ENCODE assay signal across 19 mouse cellular contexts in genomic region chr7:139214160-139214559, GRCm38 (mm10). TPM values are rescaled to one million over a fixed set of nuclear protein-coding genes. Genes with fewer than 3 reads are reported as not detected.
DNase-seq lines count a peak whose midpoint lies in the region; ATAC-seq and TF ChIP-seq lines count a peak whose summit lies in the region.
"Had no signal": no experiment of that assay in that cellular context is flagged by ENCODE, and none has a peak within 500 bp of the region (broad histone marks: within the 10 kb centered on the region; RNA-seq: fewer than 3 reads in every experiment).

No protein-coding gene starts in this region.

- intact Hi-C loops in gastrocnemius, adult 2 months (cut with DNase I) = loop anchor here (10.0 kb wide), 1 partner anchor 351 kb away; no protein-coding TSS in a partner anchor

- no peak for DNase-seq in gastrocnemius, adult 2 months
- DNase-seq in gastrocnemius, postnatal 4 days (ENCODE audit: low spot score in 2 of 2) = no peak
- peak; percentile 1 for DNase-seq in intestine, embryonic 14.5 days (ENCODE audit: low spot score)
- DNase-seq in neural tube, embryonic 10.5 days (ENCODE audit: extremely low spot score, low spot score) = no peak
- peak; percentile 25 for DNase-seq in testis, postnatal 10 days (ENCODE audit: low spot score)
- DNase-seq: adrenal gland, postnatal 25 days; B cell, adult 2 months; cerebellum, adult 18-20 months had no signal

- ATAC-seq in intestine, embryonic 14.5 days (replicated peaks; ENCODE audit: low FRiP score, low TSS enrichment, low read depth) = no peak
- no peak for ATAC-seq in intestine, embryonic 15.5 days
- no peak for ATAC-seq in neural tube, embryonic 13.5 days (ENCODE audit: low read depth)

- H3K4me1 ChIP-seq in intestine, embryonic 14.5 days (replicated peaks; ENCODE audit: control insufficient read depth, insufficient read depth, low read length) = peaks cover 10% of the 10 kb centered on the region
- H3K4me1 ChIP-seq in intestine, embryonic 15.5 days (replicated peaks) = peaks cover 9% of the 10 kb centered on the region; the same call in 1 of the 2 replicates
- H3K4me1 ChIP-seq in neural tube, embryonic 13.5 days (replicated peaks) = peaks cover 14% of the 10 kb centered on the region

- H3K27ac ChIP-seq in gastrocnemius, adult 2 months = peak overlapping the region; percentile 93; the same call in 1 of the 2 replicates
- no peak overlapping the region for H3K27ac ChIP-seq in intestine, embryonic 14.5 days (ENCODE audit: low read depth)
- no peak overlapping the region for H3K27ac ChIP-seq in intestine, embryonic 15.5 days
- H3K27ac ChIP-seq in neural tube, embryonic 13.5 days (replicated peaks) = 0 out of 2 replicates have a peak overlapping the region, but pooled peaks have one; percentile 89
- H3K27ac ChIP-seq: kidney, postnatal 0 days; liver, embryonic 14.5 days; neural tube, embryonic 12.5 days had no signal

- 77% methylated on average over 3 of the region's 3 CpGs for whole genome bisulfite sequencing in intestine, embryonic 14.5 days
- 81% methylated on average over 3 of the region's 3 CpGs for WGBS in intestine, embryonic 15.5 days
- 80% methylated on average over 3 of the region's 3 CpGs for WGBS in neural tube, embryonic 13.5 days

- H3K9me3 ChIP-seq in intestine, embryonic 14.5 days (ENCODE audit: control insufficient read depth, low read length) = no peaks in the 10 kb centered on the region
- H3K9me3 ChIP-seq in intestine, embryonic 15.5 days = no peaks in the 10 kb centered on the region
- no peaks in the 10 kb centered on the region for H3K9me3 ChIP-seq in neural tube, embryonic 13.5 days
- H3K9me3 ChIP-seq: embryonic facial prominence, embryonic 12.5 days; forebrain, embryonic 15.5 days; heart, embryonic 13.5 days; lung, embryonic 15.5 days; neural tube, embryonic 12.5 days had no signal

- H3K4me2 ChIP-seq in intestine, embryonic 14.5 days (ENCODE audit: low read length) = no peak overlapping the region
- no peak overlapping the region for H3K4me2 ChIP-seq in intestine, embryonic 15.5 days (replicated peaks)
- H3K4me2 ChIP-seq in neural tube, embryonic 13.5 days = peak overlapping the region; percentile 63; the same call in 1 of the 2 replicates

- no peaks in the 10 kb centered on the region for H3K36me3 ChIP-seq in intestine, embryonic 14.5 days (ENCODE audit: control insufficient read depth, insufficient read depth, low read length)
- H3K36me3 ChIP-seq in intestine, embryonic 15.5 days = no peaks in the 10 kb centered on the region
- no peaks in the 10 kb centered on the region for H3K36me3 ChIP-seq in neural tube, embryonic 13.5 days
- H3K36me3 ChIP-seq: embryonic facial prominence, embryonic 12.5 days; forebrain, embryonic 15.5 days; heart, embryonic 13.5 days; lung, embryonic 15.5 days; neural tube, embryonic 12.5 days had no signal

- H3K27me3 ChIP-seq in intestine, embryonic 14.5 days (replicated peaks; ENCODE audit: control insufficient read depth, insufficient read depth, low read length) = no peaks in the 10 kb centered on the region
- no peaks in the 10 kb centered on the region for H3K27me3 ChIP-seq in intestine, embryonic 15.5 days (replicated peaks)
- H3K27me3 ChIP-seq in neural tube, embryonic 13.5 days = no peaks in the 10 kb centered on the region
- H3K27me3 ChIP-seq: embryonic facial prominence, embryonic 12.5 days; forebrain, embryonic 15.5 days; lung, embryonic 15.5 days; neural tube, embryonic 12.5 days had no signal

- H3K9ac ChIP-seq in intestine, embryonic 14.5 days (ENCODE audit: low read length) = no peak overlapping the region
- no peak overlapping the region for H3K9ac ChIP-seq in intestine, embryonic 15.5 days
- no peak overlapping the region for H3K9ac ChIP-seq in neural tube, embryonic 13.5 days

- no peak for TF ChIP-seq CTCF in gastrocnemius, adult 2 months (IDR thresholded peaks at IDR 0.05)

- no peak overlapping the region for H3K4me3 ChIP-seq in gastrocnemius, adult 2 months
- no peak overlapping the region for H3K4me3 ChIP-seq in intestine, embryonic 14.5 days (ENCODE audit: low read depth, low read length)
- no peak overlapping the region for H3K4me3 ChIP-seq in intestine, embryonic 15.5 days (replicated peaks)
- 0 out of 2 replicates have a peak overlapping the region, but pooled peaks have one; percentile 58 for H3K4me3 ChIP-seq in neural tube, embryonic 13.5 days

RNA-seq across cellular contexts. Expression of gene Stk32c, which starts 1.1 kb away (rescaled TPM):
- under 1 TPM in 1 of 2 experiments, not detected in 1; 0.73 TPM for total RNA-seq in gastrocnemius, adult 2 months (2021)
- 1 to 10 TPM; 1.6 to 1.7 TPM for total RNA-seq in gastrocnemius, postnatal 4 days (2021)
- 0.12 and 0.15 TPM in 2 replicates for polyA plus RNA-seq in intestine, embryonic 14.5 days (2014; fragmentation: Nextera tagmentation; extraction: Ambion mirVana)
- polyA plus RNA-seq in intestine, embryonic 15.5 days (2015; fragmentation: Nextera tagmentation; extraction: Ambion mirVana) = 0.10 and 0.29 TPM in 2 replicates
- 0.87 and 1.4 TPM in 2 replicates for polyA plus RNA-seq in neural tube, embryonic 13.5 days (2015; fragmentation: Nextera tagmentation; extraction: Ambion mirVana)
- total RNA-seq: hematopoietic stem cell, adult 5-6 weeks had no signal
- polyA plus RNA-seq: erythroblast, embryonic 14.5 days had no signal

RNA-seq across cellular contexts. Expression of gene Lrrc27, which starts 1.4 kb away (rescaled TPM):
- 1 to 10 TPM; 1.6 to 4.0 TPM for total RNA-seq in gastrocnemius, adult 2 months (2021)
- total RNA-seq in gastrocnemius, postnatal 4 days (2021) = 1 to 10 TPM; 2.0 to 2.2 TPM
- polyA plus RNA-seq in intestine, embryonic 14.5 days (2014; fragmentation: Nextera tagmentation; extraction: Ambion mirVana) = 4.7 and 4.9 TPM in 2 replicates
- 4.4 TPM in 2 replicates for polyA plus RNA-seq in intestine, embryonic 15.5 days (2015; fragmentation: Nextera tagmentation; extraction: Ambion mirVana)
- polyA plus RNA-seq in neural tube, embryonic 13.5 days (2015; fragmentation: Nextera tagmentation; extraction: Ambion mirVana) = 5.2 and 5.4 TPM in 2 replicates
- polyA plus RNA-seq: erythroblast, embryonic 14.5 days had no signal

RNA-seq across cellular contexts. Expression of gene Pwwp2b, which starts 34.1 kb away (rescaled TPM):
- 1 to 10 TPM; 3.0 to 7.4 TPM for total RNA-seq in gastrocnemius, adult 2 months (2021)
- 1 to 10 TPM; 7.0 to 7.1 TPM for total RNA-seq in gastrocnemius, postnatal 4 days (2021)
- polyA plus RNA-seq in intestine, embryonic 14.5 days (2014; fragmentation: Nextera tagmentation; extraction: Ambion mirVana) = 15.9 and 17.3 TPM in 2 replicates
- polyA plus RNA-seq in intestine, embryonic 15.5 days (2015; fragmentation: Nextera tagmentation; extraction: Ambion mirVana) = 20.3 and 21.4 TPM in 2 replicates
- polyA plus RNA-seq in neural tube, embryonic 13.5 days (2015; fragmentation: Nextera tagmentation; extraction: Ambion mirVana) = 5.5 and 6.6 TPM in 2 replicates
- polyA plus RNA-seq: erythroblast, embryonic 14.5 days had no signal

Comparison
In these comparisons a context has a peak if more than half of its experiments do, and no peak if none do; other contexts are left out.
1. DNase-seq: peak in intestine, embryonic 14.5 days (single experiment) and testis, postnatal 10 days (single experiment); none in gastrocnemius, adult 2 months (single experiment), gastrocnemius, postnatal 4 days (0 of 2) and neural tube, embryonic 10.5 days (single experiment).
2. H3K27ac ChIP-seq: peak in gastrocnemius, adult 2 months (single experiment) and neural tube, embryonic 13.5 days (single experiment); none in intestine, embryonic 14.5 days (single experiment) and intestine, embryonic 15.5 days (single experiment).